Mouse (Mus musculus) ES-E14 (cell line): ENCODE data around the gene Ctnna3. TPM values are rescaled to one million over a fixed set of nuclear protein-coding genes. Genes with fewer than 3 reads are reported as not detected.
"Not testable (repeated sequence)": the region's sequence is repeated elsewhere in the genome, so short reads cannot be mapped to it uniquely, and the experiment has no call there.

Source experiments
- DNase-seq: peaks from one replicate; pipeline ENCODE4 v3.0.0-alpha.2; 2013; ENCODE audit warnings: low read depth, low spot score
- H3K27ac ChIP-seq: 2 replicates; pipeline ENCODE4 v1.5.1; 2012; ENCODE audit warnings: low read depth, mild to moderate bottlenecking, low read length, moderate library complexity, mixed read lengths; ENCODE audit not compliant: poor library complexity, insufficient read depth, severe bottlenecking
- H3K36me3 ChIP-seq: 2 replicates; pipeline ENCODE4 v1.6.1; 2012; ENCODE audit warnings: mild to moderate bottlenecking, low read length, moderate library complexity, mixed read lengths; ENCODE audit not compliant: control insufficient read depth, poor library complexity, insufficient read depth, severe bottlenecking
- H3K4me1 ChIP-seq, 2 experiments: fragments of 150-350 bp in 1 of 2; sonication (generic) in 1 of 2; 2 replicates each; pipeline ENCODE4 v1.6.1; 2012; ENCODE audit warnings: low read length in 2 of 2, mild to moderate bottlenecking in 1 of 2, mixed read lengths in 1 of 2; ENCODE audit not compliant: control insufficient read depth in 2 of 2, insufficient read depth in 2 of 2, poor library complexity in 1 of 2
- H3K4me3 ChIP-seq, 2 experiments: fragments of 150-350 bp in 1 of 2; sonication (generic) in 1 of 2; 2 replicates each; pipeline ENCODE4 v1.5.1; 2012; ENCODE audit warnings: low read length in 2 of 2, low read depth in 1 of 2, mild to moderate bottlenecking in 1 of 2, mixed read lengths in 1 of 2; ENCODE audit not compliant: insufficient read depth in 1 of 2, poor library complexity in 1 of 2, severe bottlenecking in 1 of 2
- H3K9ac ChIP-seq: 2 replicates; pipeline ENCODE4 v1.6.1; 2012; ENCODE audit warnings: low read depth, mild to moderate bottlenecking, low read length, mixed read lengths; ENCODE audit not compliant: poor library complexity, insufficient read depth, severe bottlenecking
- H3K9me3 ChIP-seq: fragments of 150-350 bp; sonication (generic); 2 replicates; pipeline ENCODE4 v1.6.1; 2012; ENCODE audit warnings: low read depth, mild to moderate bottlenecking, low read length; ENCODE audit not compliant: control insufficient read depth, insufficient read depth
- CHD2 ChIP-seq: IDR thresholded peaks from 2 replicates; pipeline ENCODE4 v1.6.1; 2014; ENCODE audit warnings: mild to moderate bottlenecking, low read depth, low read length, inconsistent platforms
- HCFC1 ChIP-seq: IDR thresholded peaks from 2 replicates; pipeline ENCODE4 v1.6.1; 2012; ENCODE audit warnings: low read length, inconsistent platforms, borderline replicate concordance; ENCODE audit not compliant: insufficient read depth
- MAFK ChIP-seq: IDR thresholded peaks from 2 replicates; pipeline ENCODE4 v1.6.1; 2014; ENCODE audit warnings: mild to moderate bottlenecking, low read depth, low read length, inconsistent platforms; ENCODE audit not compliant: insufficient read depth
- ZC3H11A ChIP-seq: IDR thresholded peaks from 2 replicates; pipeline ENCODE4 v1.6.1; 2012; ENCODE audit warnings: low read depth, mild to moderate bottlenecking, inconsistent platforms, low read length, borderline replicate concordance
- ZNF384 ChIP-seq: IDR thresholded peaks from 2 replicates; pipeline ENCODE4 v1.6.1; 2012; ENCODE audit warnings: low read depth, low read length, inconsistent platforms
- in situ Hi-C, 2 experiments: fragments of 600-800 bp; cut with MboI; formaldehyde crosslinking; loops; one replicate each; pipeline ENCODE4 v1.15.1; 2025; ENCODE audit warnings: low sequenced_read_pairs in 2 of 2, inconsistent platforms in 1 of 2; ENCODE audit not compliant: unreplicated experiment in 2 of 2
- total RNA-seq: library from RNA; depleted of rRNA; stranded (reverse); fragments of 300-350 nt; gene quantifications from 2 replicates; pipeline ENCODE4 v1.2.3, GENCODE M21; 2012; rRNA removed

Ctnna3 gene
- not detected in 2 replicates for total RNA-seq

DNA sequence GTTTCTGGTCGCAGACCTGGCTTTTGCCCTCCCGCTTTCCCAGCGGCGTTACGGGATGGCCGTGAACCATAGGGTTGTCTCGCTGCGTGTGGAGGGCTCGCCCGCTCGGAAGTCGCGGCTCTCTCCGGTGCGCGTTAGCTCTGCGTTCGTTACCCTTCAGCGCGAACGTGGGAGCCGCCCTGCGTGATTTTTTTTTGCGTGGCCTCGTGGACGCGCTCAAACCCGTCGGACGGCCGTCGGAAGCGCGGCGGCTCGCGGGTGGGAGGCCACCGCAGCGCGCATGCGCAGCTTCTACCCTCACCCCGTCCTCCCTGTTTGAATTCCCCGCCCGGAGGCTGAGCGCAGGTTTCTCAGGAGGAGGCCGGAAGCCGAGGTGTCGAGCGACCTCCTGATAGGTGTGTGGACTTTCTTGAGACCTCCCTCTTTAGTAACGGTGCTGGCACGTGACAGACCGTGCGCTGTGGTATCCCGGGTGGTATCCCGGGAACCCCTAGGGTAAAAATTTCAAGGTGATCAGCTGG lies at the start of gene Ctnna3:
TSS of gene Ctnna3 (plus strand) at position 314 of the 521 bp plus-strand sequence.
- peak; percentile 87 for DNase-seq
- Histone ChIP-seq H3K4me1 (peaks cover 0 to 12% of the 10 kb centered on the region in 2 experiments; a peak in 2 of 4 replicates), H3K27ac (peak within 1 kb of the TSS; percentile 78), H3K36me3 (no peaks in the 10 kb centered on the region), H3K9me3 (no peaks in the 10 kb centered on the region), H3K4me3 (peak within 1 kb of the TSS; percentile 68 to 74), H3K9ac (peak within 1 kb of the TSS; percentile 85)
- TF ChIP-seq MAFK, result no peak
- TF ChIP-seq HCFC1, result no peak; the same call in 1 of the 2 replicates
- no peak for TF ChIP-seq ZNF384
- TF ChIP-seq CHD2, result no peak
- TF ChIP-seq ZC3H11A, result no peak
- in situ Hi-C loops, result no loop called here

DNA sequence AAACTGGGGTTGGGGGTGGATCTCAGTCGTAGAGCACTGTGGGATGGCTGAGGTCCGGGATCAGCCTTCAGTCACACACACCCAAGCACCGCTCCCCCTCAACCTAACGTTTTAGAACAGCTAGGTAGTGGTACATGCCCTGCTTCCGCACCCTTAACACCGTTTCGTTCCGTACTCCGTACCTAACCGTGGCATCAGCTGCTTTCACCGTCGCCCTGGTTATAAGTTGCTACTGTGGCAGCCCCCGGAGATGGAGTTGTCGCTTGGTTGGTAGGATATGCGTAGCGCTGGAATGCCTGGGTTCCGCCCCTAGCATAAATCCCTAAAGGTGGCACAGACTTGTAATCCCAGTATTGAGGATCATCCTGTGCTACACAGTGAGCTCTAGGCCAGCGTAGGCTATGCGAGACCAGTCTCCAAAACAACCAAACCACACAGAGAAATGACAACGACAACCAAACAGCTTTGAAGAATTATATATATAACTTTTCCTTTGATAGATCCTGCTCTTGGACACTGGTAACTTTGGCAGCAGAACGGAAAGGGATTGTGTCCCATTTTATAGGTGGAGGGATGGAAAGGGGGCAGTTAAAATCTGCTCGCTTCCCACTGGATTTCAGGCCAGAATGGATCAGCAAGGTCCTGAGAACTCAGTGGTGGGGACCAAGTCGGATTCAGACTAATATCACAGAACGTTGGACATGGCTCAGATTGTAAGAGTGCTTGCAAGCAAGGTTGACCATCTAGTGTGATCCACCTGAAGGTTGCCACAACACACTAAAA lies 48.2 kb upstream of the Ctnna3 start, which contains the start of gene Sirt1:
TSS of gene Sirt1 (minus strand) at position 207 of the 783 bp plus-strand sequence.
- TF ChIP-seq HCFC1 (no peak), CHD2 (no peak), ZC3H11A (no peak), MAFK (no peak), ZNF384 (no peak)

DNA sequence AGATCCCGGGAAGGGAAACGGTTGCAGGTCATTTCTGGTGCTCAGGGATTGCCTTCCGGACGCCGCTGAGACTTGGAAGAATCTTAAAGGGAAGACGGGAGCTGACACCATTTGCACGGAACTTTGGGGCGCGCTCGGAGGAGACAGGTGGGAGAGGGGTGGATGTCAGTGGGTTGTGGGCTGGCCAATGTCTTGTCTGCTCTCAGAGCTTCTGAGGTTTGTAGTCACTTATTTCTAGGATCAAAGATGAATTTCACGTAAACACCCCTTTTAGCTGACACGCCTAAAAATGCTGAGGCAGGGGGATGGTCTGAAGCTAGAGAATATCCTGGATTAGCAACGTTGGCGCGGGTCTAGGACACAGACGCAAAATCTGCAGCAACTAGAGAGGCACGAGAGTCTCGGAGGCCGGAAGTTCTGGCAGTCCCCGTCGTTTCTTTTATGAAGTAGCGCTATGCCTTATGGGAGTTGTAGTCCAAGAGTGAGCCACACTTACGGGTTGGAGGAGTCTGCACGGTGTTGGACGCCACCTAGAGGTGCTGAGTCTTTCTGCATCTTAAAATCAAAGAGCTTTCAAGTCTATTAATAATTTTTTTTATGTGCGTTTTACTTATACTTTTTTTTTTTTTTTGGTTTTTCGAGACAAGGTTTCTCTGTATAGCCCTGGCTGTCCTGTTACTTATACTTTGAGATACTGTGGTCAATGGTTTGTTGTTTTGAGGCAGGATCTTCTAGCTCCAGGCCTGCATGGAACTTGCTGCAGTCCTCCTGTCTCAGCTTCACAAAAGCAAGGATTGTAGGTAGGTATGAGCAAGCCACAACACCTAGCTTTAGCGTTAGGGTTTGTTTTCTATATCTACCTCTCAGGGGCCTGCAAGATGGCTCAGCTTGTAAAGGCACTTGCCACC lies 47.3 kb upstream of the Ctnna3 start, which contains the start of gene Dnajc12:
TSS of gene Dnajc12 (plus strand) at position 72 of the 908 bp plus-strand sequence.
- Histone ChIP-seq H3K4me1 (peaks cover 2 to 5% of the 10 kb centered on the region in 2 experiments; a peak in 3 of 4 replicates), H3K27ac (no peak within 1 kb of the TSS), H3K4me3 (peak within 1 kb of the TSS; percentile 56 to 84), H3K36me3 (no peaks in the 10 kb centered on the region), H3K9ac (peak within 1 kb of the TSS; percentile 75), H3K9me3 (no peaks in the 10 kb centered on the region)
- DNase-seq, result peak; percentile 93
- in situ Hi-C loops, result no loop called here
- peak; percentile 95 for TF ChIP-seq HCFC1
- peak; percentile 56; the same call in 1 of the 2 replicates for TF ChIP-seq MAFK
- peak; percentile 95 for TF ChIP-seq CHD2
- TF ChIP-seq ZNF384, result 0 out of 2 replicates have a peak, but pooled peaks have one; percentile 22
- no peak for TF ChIP-seq ZC3H11A

More for the DNA sequence above, 48.2 kb upstream of the Ctnna3 start, which contains the start of gene Sirt1:
- peaks cover 2 to 3% of the 10 kb centered on the region in 2 experiments; a peak in 3 of 4 replicates for H3K4me1 ChIP-seq
- DNase-seq, result no peak
- peak within 1 kb of the TSS; percentile 56 to 84 for H3K4me3 ChIP-seq
- no peaks in the 10 kb centered on the region for H3K36me3 ChIP-seq
- peak within 1 kb of the TSS; percentile 75 for H3K9ac ChIP-seq
- in situ Hi-C loops, result no loop called here
- no peaks in the 10 kb centered on the region for H3K9me3 ChIP-seq
- H3K27ac ChIP-seq, result no peak within 1 kb of the TSS

DNA sequence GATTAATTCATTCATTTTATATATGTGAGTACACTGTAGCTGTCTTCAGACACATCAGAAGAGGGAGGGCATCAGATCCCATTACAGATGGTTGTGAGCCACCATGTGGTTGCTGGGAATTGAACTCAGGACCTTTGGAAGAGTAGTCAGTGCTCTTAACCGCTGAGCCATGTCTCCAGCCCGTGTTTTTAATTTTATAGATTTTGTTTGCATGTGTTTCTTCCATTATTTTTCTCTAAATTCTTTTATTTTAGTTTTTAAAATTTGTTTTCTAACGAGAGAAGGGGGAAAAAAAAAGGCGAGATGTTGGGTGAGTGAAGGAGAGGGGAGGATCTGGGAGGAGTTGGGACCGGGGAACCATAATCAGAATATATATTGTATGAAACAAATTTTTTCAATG lies 44.0 kb upstream of the Ctnna3 start:
- H3K4me1 ChIP-seq, in situ Hi-C loops, DNase-seq, H3K9ac ChIP-seq, H3K9me3 ChIP-seq, H3K27ac ChIP-seq, H3K4me3 ChIP-seq, H3K36me3 ChIP-seq: not testable (repeated sequence)
